Comparison of ENCODE assay signal across 9 mouse cellular contexts in the genomic region with DNA sequence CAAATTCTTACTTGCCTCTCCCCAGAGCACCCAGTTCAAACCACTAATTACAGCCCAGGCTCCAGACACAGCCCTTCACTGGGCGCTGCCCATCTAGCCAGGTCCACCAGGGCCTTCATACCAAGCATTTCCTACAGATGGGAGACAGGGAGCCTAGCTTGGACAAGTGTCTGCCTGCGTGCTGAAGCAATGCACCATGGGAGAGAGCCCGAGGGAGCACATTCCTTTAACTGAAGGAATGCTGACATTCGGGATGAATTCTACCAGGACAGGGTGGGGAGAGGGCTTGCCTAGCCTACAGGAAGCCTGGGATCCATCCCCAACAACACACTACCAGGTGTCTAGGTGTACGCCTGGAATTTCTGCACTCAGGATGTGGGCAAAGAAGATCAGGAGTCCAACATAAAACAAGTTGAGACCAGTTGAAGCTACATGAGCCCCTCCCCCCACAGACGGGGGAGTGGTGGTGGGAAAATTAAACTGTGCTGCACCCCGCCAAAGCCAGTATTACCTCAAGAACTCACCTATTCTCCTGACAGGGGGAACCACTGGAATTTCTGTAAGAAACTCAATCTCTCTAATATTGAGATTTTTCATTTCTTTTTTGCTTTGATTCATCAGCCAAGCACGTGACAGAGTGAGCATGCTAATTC.
DNase-seq lines count a peak whose midpoint lies in the region; ATAC-seq and TF ChIP-seq lines count a peak whose summit lies in the region.
"Had no signal": no experiment of that assay in that cellular context is flagged by ENCODE, and none has a peak within 500 bp of the region (broad histone marks: within the 10 kb centered on the region; RNA-seq: fewer than 3 reads in every experiment).

No protein-coding gene starts in this region.

- H3K27ac ChIP-seq in heart, postnatal 0 days (ENCODE audit: low read depth) = peak overlapping the region; percentile 66; the same call in 1 of the 2 replicates
- peak overlapping the region; percentile 80 for H3K27ac ChIP-seq in ES-Bruce4 (ENCODE audit: insufficient read depth, low read length)
- H3K27ac ChIP-seq in embryonic facial prominence, embryonic 10.5 days (replicated peaks) = peak overlapping the region; percentile 67
- H3K27ac ChIP-seq: macrophage; neural tube, embryonic 13.5 days had no signal

- no peak overlapping the region for H3K4me3 ChIP-seq in heart, postnatal 0 days (ENCODE audit: low read depth, low read length)
- peak overlapping the region; percentile 19; the same call in 1 of the 2 replicates for H3K4me3 ChIP-seq in ES-Bruce4 (ENCODE audit: low read depth, low read length)
- no peak overlapping the region for H3K4me3 ChIP-seq in embryonic facial prominence, embryonic 10.5 days
- H3K4me3 ChIP-seq: neural tube, embryonic 13.5 days had no signal

- H3K9me3 ChIP-seq in heart, postnatal 0 days (replicated peaks; ENCODE audit: control insufficient read depth, low read length) = no peaks in the 10 kb centered on the region
- no peaks in the 10 kb centered on the region for H3K9me3 ChIP-seq in ES-Bruce4 (replicated peaks; ENCODE audit: control insufficient read depth, insufficient read depth, low read length, poor library complexity, severe bottlenecking)
- no peaks in the 10 kb centered on the region for H3K9me3 ChIP-seq in embryonic facial prominence, embryonic 10.5 days
- H3K9me3 ChIP-seq: neural tube, embryonic 13.5 days had no signal

- peaks cover 68% of the 10 kb centered on the region for H3K36me3 ChIP-seq in heart, postnatal 0 days (replicated peaks; ENCODE audit: control insufficient read depth, insufficient read depth, low read length)
- peaks cover 41% of the 10 kb centered on the region for H3K36me3 ChIP-seq in ES-Bruce4 (ENCODE audit: control insufficient read depth, insufficient read depth, low read length, poor library complexity, severe bottlenecking)
- H3K36me3 ChIP-seq in embryonic facial prominence, embryonic 10.5 days (replicated peaks) = peaks cover 99% of the 10 kb centered on the region

- ATAC-seq in heart, postnatal 0 days (ENCODE audit: insufficient read depth, low read depth) = peak; percentile 31

- no peaks in the 10 kb centered on the region for H3K27me3 ChIP-seq in heart, postnatal 0 days (ENCODE audit: control insufficient read depth, insufficient read depth, low read length)
- H3K27me3 ChIP-seq in ES-Bruce4 (ENCODE audit: control insufficient read depth, insufficient read depth, low read length, poor library complexity, severe bottlenecking) = no peaks in the 10 kb centered on the region
- H3K27me3 ChIP-seq in embryonic facial prominence, embryonic 10.5 days (replicated peaks; ENCODE audit: low read depth, poor library complexity, severe bottlenecking) = no peaks in the 10 kb centered on the region
- H3K27me3 ChIP-seq: neural tube, embryonic 13.5 days had no signal

- no peak for TF ChIP-seq CTCF in heart, postnatal 0 days (IDR thresholded peaks at IDR 0.05; ENCODE audit: low read depth)
- TF ChIP-seq CTCF in ES-Bruce4 (IDR thresholded peaks at IDR 0.05; ENCODE audit: low read depth, low read length) = no peak

- no peak for TF ChIP-seq POLR2A in ES-Bruce4 (IDR thresholded peaks at IDR 0.05; ENCODE audit: insufficient read depth, low read length)

- DNase-seq in heart, postnatal 0 days (ENCODE audit: low spot score) = no peak
- DNase-seq in heart, postnatal 4 days = no peak
- peak; percentile 56 for DNase-seq in embryonic facial prominence, embryonic 10.5 days (ENCODE audit: low spot score)
- DNase-seq in kidney, postnatal 36 days = peak; percentile 45 to 63
- DNase-seq in adrenal gland, adult 8-10 months = no peak
- no peak for DNase-seq in right cerebral cortex, postnatal 14 days

- H3K4me2 ChIP-seq in heart, postnatal 0 days (ENCODE audit: low read depth, low read length) = no peak overlapping the region
- H3K4me2 ChIP-seq: neural tube, embryonic 13.5 days had no signal

- no peak for TF ChIP-seq EP300 in heart, postnatal 0 days (IDR thresholded peaks at IDR 0.05; ENCODE audit: low read depth)
- peak; percentile 96 for TF ChIP-seq EP300 in ES-Bruce4 (IDR thresholded peaks at IDR 0.05; ENCODE audit: insufficient read depth, low read depth, low read length)

- no peaks in the 10 kb centered on the region; the same call in 1 of the 2 replicates for H3K4me1 ChIP-seq in heart, postnatal 0 days (ENCODE audit: control insufficient read depth, insufficient read depth)
- H3K4me1 ChIP-seq in ES-Bruce4 (ENCODE audit: control insufficient read depth, insufficient read depth, low read length) = peaks cover 2% of the 10 kb centered on the region
- peaks cover 35% of the 10 kb centered on the region for H3K4me1 ChIP-seq in embryonic facial prominence, embryonic 10.5 days

- no peak overlapping the region for H3K9ac ChIP-seq in heart, postnatal 0 days (replicated peaks; ENCODE audit: low read depth, low read length)
- peak overlapping the region; percentile 32 for H3K9ac ChIP-seq in ES-Bruce4 (ENCODE audit: low read depth, poor library complexity, severe bottlenecking)

- WGBS in heart, postnatal 0 days = 59% methylated on average over 8 of the region's 8 CpGs
- 64% methylated on average over 8 of the region's 8 CpGs for WGBS in embryonic facial prominence, embryonic 10.5 days

Comparison
In these comparisons a context has a peak if more than half of its experiments do, and no peak if none do; other contexts are left out.
1. DNase-seq: peak in embryonic facial prominence, embryonic 10.5 days (single experiment) and kidney, postnatal 36 days (2 of 2); none in heart, postnatal 0 days (single experiment), heart, postnatal 4 days (single experiment), adrenal gland, adult 8-10 months (single experiment) and right cerebral cortex, postnatal 14 days (single experiment).
2. Peak in every context shown above with its lines, with median percentiles within 50 percentile points of each other: H3K27ac ChIP-seq.